ENCODE assay signal across 39 mouse cellular contexts in the genomic region with DNA sequence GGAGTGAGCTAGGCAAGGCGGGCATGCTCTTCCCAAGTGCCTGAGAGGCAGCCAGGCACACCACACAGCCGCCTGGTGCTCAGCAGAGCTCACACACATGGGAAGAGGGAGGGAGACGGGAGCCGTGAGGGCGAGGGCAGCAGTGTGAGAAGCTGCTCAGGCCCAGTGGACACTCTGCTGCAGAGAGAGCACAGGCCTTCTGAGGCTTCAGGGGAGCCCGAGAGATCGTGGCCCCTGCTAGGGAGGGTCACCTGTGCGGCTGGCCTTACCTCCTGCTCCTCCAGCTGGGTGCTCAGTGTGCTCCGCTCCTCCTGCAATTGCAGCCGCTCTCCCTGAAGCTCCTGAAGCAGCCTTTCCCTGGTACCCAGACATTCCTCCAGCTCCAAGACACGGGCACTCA. TPM values are rescaled to one million over a fixed set of nuclear protein-coding genes. Genes with fewer than 3 reads are reported as not detected.
"Had no signal": no experiment of that assay in that cellular context is flagged by ENCODE, and none has a peak within 500 bp of the region (broad histone marks: within the 10 kb centered on the region; RNA-seq: fewer than 3 reads in every experiment).

No protein-coding gene starts in this region.

RNA-seq across cellular contexts. Expression of gene Gm7029, which starts 10.7 kb away (rescaled TPM):
- total RNA-seq: left cerebral cortex, adult 8-10 months; left cerebral cortex, postnatal 10 days; left cerebral cortex, postnatal 14 days; left cerebral cortex, postnatal 25 days; left cerebral cortex, postnatal 36 days; left cerebral cortex, postnatal 4 days; liver, adult 2 months; megakaryocyte progenitor cell, adult 5-6 weeks; megakaryocyte, adult 5-6 weeks; megakaryocyte-erythroid progenitor cell, adult 5-6 weeks; midbrain, postnatal 0 days; monocyte, adult 5-6 weeks had no signal
- polyA plus RNA-seq: limb, embryonic 10.5 days; limb, embryonic 11.5 days; limb, embryonic 12.5 days; limb, embryonic 13.5 days; limb, embryonic 14.5 days; limb, embryonic 15.5 days; liver, adult 2 months; liver, embryonic 11.5 days; liver, embryonic 12.5 days; liver, embryonic 13.5 days; liver, embryonic 14.5 days; liver, embryonic 15.5 days; liver, embryonic 16.5 days; liver, postnatal 0 days; lung, adult 2 months; lung, embryonic 14.5 days; lung, embryonic 15.5 days; lung, embryonic 16.5 days; lung, postnatal 0 days; macrophage; midbrain, embryonic 10.5 days; midbrain, embryonic 12.5 days; midbrain, embryonic 13.5 days; midbrain, embryonic 14.5 days; midbrain, embryonic 15.5 days; midbrain, embryonic 16.5 days; midbrain, postnatal 0 days; myocyte; neural tube, embryonic 11.5 days had no signal

RNA-seq across cellular contexts. Expression of gene Platr17, which starts 20.6 kb away (rescaled TPM):
- total RNA-seq: left cerebral cortex, postnatal 14 days; left cerebral cortex, postnatal 4 days; liver, adult 2 months; megakaryocyte-erythroid progenitor cell, adult 5-6 weeks had no signal
- polyA plus RNA-seq: macrophage; midbrain, embryonic 14.5 days; neural tube, embryonic 11.5 days had no signal
